Mouse (Mus musculus) macrophage (primary cell): ENCODE results near the gene Cfap77. TPM values are rescaled to one million over a fixed set of nuclear protein-coding genes. Genes with fewer than 3 reads are reported as not detected.
A peak's percentile ranks its signal among the peaks of the same experiment; 100 is the strongest.
"Not testable (repeated sequence)": the region's sequence is repeated elsewhere in the genome, so short reads cannot be mapped to it uniquely, and the experiment has no call there.

Source experiments
- H3K27ac ChIP-seq: fragments of 350-480 bp; formaldehyde crosslinking; 2 replicates; pipeline ENCODE4 v1.9.0; 2021
- H3K36me3 ChIP-seq: fragments of 350-480 bp; formaldehyde crosslinking; 2 replicates; pipeline ENCODE4 v1.9.0; 2021; ENCODE audit errors: inconsistent target
- H3K4me3 ChIP-seq: fragments of 350-480 bp; formaldehyde crosslinking; 2 replicates; pipeline ENCODE4 v1.9.0; 2021; ENCODE audit errors: inconsistent target
- H3K79me2 ChIP-seq: fragments of 350-480 bp; formaldehyde crosslinking; 2 replicates; pipeline ENCODE4 v1.9.0; 2021; ENCODE audit errors: inconsistent target
- WGBS: methylation state at CpG from one replicate; pipeline ENCODE4 v1.1.7; 2026; ENCODE audit warnings: inconsistent platforms; ENCODE audit not compliant: missing documents; 5-methylcytosine and 5-hydroxymethylcytosine counted together
- polyA plus RNA-seq: library from polyadenylated mRNA; stranded (reverse); fragments of 250-400 nt; gene quantifications from 3 replicates; pipeline ENCODE4 v1.2.4, GENCODE M21; 2018; ENCODE audit warnings: inconsistent platforms
- total RNA-seq, 78 experiments: library from RNA; depleted of rRNA; stranded (reverse); fragments of 250-400 nt; gene quantifications; 1 replicate in 9 of 78; 2 replicates in 24 of 78; 3 replicates in 43 of 78; 4 replicates in 2 of 78; pipeline ENCODE4 v1.2.4; 2018; ENCODE audit warnings: inconsistent platforms in 56 of 78

The Cfap77 gene
- total RNA-seq (2018; cell fraction: chromatin; rRNA removed): 1 to 10 TPM in 1 of 26 experiments, not detected in 25; 1.7 TPM
- total RNA-seq (2018; cell fraction: cytosol; rRNA removed): under 1 TPM in 7 of 26 experiments, not detected in 19; 0.09 to 0.30 (median 0.22) TPM
- 1 to 10 TPM in 1 of 26 experiments, not detected in 25; 2.0 TPM for total RNA-seq (2018; cell fraction: nucleus; rRNA removed)
- polyA plus RNA-seq: not detected in 3 replicates

GRCm38 (mm10) chr2:29054991-29055390 is at the start of gene Cfap77:
Gene Cfap77, minus strand, starts transcription at chr2:29055066.
- no peaks in the 10 kb centered on the region for H3K79me2 ChIP-seq
- H3K4me3 ChIP-seq: peak within 1 kb of the TSS; percentile 14
- no peak within 1 kb of the TSS for H3K27ac ChIP-seq
- WGBS: 2% methylated on average over 25 of the region's 25 CpGs
- H3K36me3 ChIP-seq: no peaks in the 10 kb centered on the region

GRCm38 (mm10) chr2:29102416-29103377 is 47.8 kb upstream of the Cfap77 start:
- H3K36me3 ChIP-seq: not testable (repeated sequence)
- WGBS: 81% methylated on average over 5 of the region's 10 CpGs

GRCm38 (mm10) chr2:29100822-29101534 is 46.1 kb upstream of the Cfap77 start:
- no peaks in the 10 kb centered on the region for H3K36me3 ChIP-seq
- no peaks in the 10 kb centered on the region for H3K79me2 ChIP-seq
- H3K27ac ChIP-seq: 0 out of 2 replicates have a peak overlapping the region, but pooled peaks have one; percentile 8
- H3K4me3 ChIP-seq: peak overlapping the region; percentile 18
- 22% methylated on average over 5 of the region's 7 CpGs for WGBS

More at GRCm38 (mm10) chr2:29102416-29103377, 47.8 kb upstream of the Cfap77 start:
- H3K4me3 ChIP-seq, H3K27ac ChIP-seq, H3K79me2 ChIP-seq: not testable (repeated sequence)

- Histone ChIP-seq H3K79me2 (no peaks in the 10 kb centered on the region), H3K4me3 (no peak overlapping the region), H3K27ac (no peak overlapping the region), H3K36me3 (no peaks in the 10 kb centered on the region)
- WGBS: 92% methylated on average over 14 of the region's 14 CpGs
Observed at GRCm38 (mm10) chr2:29099646-29100045, 44.8 kb upstream of the Cfap77 start.

GRCm38 (mm10) chr2:29098786-29099185 is 43.9 kb upstream of the Cfap77 start:
- WGBS: 77% methylated on average over 8 of the region's 8 CpGs
- H3K79me2 ChIP-seq: no peaks in the 10 kb centered on the region
- no peak overlapping the region for H3K4me3 ChIP-seq
- no peaks in the 10 kb centered on the region for H3K36me3 ChIP-seq
- H3K27ac ChIP-seq: no peak overlapping the region

- not testable (repeated sequence) for H3K79me2 ChIP-seq, H3K4me3 ChIP-seq, H3K27ac ChIP-seq, H3K36me3 ChIP-seq
- WGBS: no CpG with 5 or more reads among the region's 5 CpGs
Observed at GRCm38 (mm10) chr2:29097955-29098354, 43.1 kb upstream of the Cfap77 start.

- WGBS: 93% methylated on average over 3 of the region's 3 CpGs
- H3K36me3 ChIP-seq: no peaks in the 10 kb centered on the region
- H3K4me3 ChIP-seq: no peak overlapping the region
- H3K27ac ChIP-seq: no peak overlapping the region
- no peaks in the 10 kb centered on the region for H3K79me2 ChIP-seq
Observed at GRCm38 (mm10) chr2:29097465-29097864, 42.6 kb upstream of the Cfap77 start.

GRCm38 (mm10) chr2:29096751-29097150 is 41.9 kb upstream of the Cfap77 start:
- 86% methylated on average over 4 of the region's 4 CpGs for WGBS
- no peaks in the 10 kb centered on the region for H3K79me2 ChIP-seq
- no peak overlapping the region for H3K4me3 ChIP-seq
- no peaks in the 10 kb centered on the region for H3K36me3 ChIP-seq
- H3K27ac ChIP-seq: no peak overlapping the region

- 87% methylated on average over 7 of the region's 8 CpGs for WGBS
- Histone ChIP-seq H3K79me2 (no peaks in the 10 kb centered on the region), H3K4me3 (no peak overlapping the region), H3K36me3 (no peaks in the 10 kb centered on the region), H3K27ac (no peak overlapping the region)
Observed at GRCm38 (mm10) chr2:29095674-29096073, 40.8 kb upstream of the Cfap77 start.

GRCm38 (mm10) chr2:29089276-29089675 is 34.4 kb upstream of the Cfap77 start:
- peaks cover 24% of the 10 kb centered on the region; the same call in 1 of the 2 replicates for H3K36me3 ChIP-seq
- H3K27ac ChIP-seq, H3K79me2 ChIP-seq, H3K4me3 ChIP-seq: not testable (repeated sequence)
- WGBS: 87% methylated on average over 6 of the region's 6 CpGs

- WGBS: 91% methylated on average over 4 of the region's 7 CpGs
- Histone ChIP-seq H3K27ac (no peak overlapping the region), H3K36me3 (peaks cover 54% of the 10 kb centered on the region; the same call in 1 of the 2 replicates), H3K4me3 (no peak overlapping the region), H3K79me2 (no peaks in the 10 kb centered on the region)
Observed at GRCm38 (mm10) chr2:29086026-29086425, 31.2 kb upstream of the Cfap77 start.

- no peak overlapping the region for H3K4me3 ChIP-seq
- no peaks in the 10 kb centered on the region for H3K79me2 ChIP-seq
- H3K27ac ChIP-seq: no peak overlapping the region
- H3K36me3 ChIP-seq: peaks cover 90% of the 10 kb centered on the region
- WGBS: 63% methylated on average over 3 of the region's 3 CpGs
Observed at GRCm38 (mm10) chr2:29081965-29082364, 27.1 kb upstream of the Cfap77 start.

- H3K4me3 ChIP-seq: no peak overlapping the region
- 95% methylated on average over 2 of the region's 2 CpGs for WGBS
- no peak overlapping the region for H3K27ac ChIP-seq
- H3K79me2 ChIP-seq: no peaks in the 10 kb centered on the region
- peaks cover 90% of the 10 kb centered on the region for H3K36me3 ChIP-seq
Observed at GRCm38 (mm10) chr2:29076226-29076625, 21.4 kb upstream of the Cfap77 start.

GRCm38 (mm10) chr2:29075331-29076070 is 20.6 kb upstream of the Cfap77 start:
- no peak overlapping the region for H3K27ac ChIP-seq
- no peak overlapping the region for H3K4me3 ChIP-seq
- 93% methylated on average over 7 of the region's 11 CpGs for WGBS
- H3K36me3 ChIP-seq: peaks cover 90% of the 10 kb centered on the region
- H3K79me2 ChIP-seq: no peaks in the 10 kb centered on the region
